13 mouse cellular contexts compared by ENCODE assay signal in genomic region chr9:15309425-15309824, GRCm38 (mm10). TPM values are rescaled to one million over a fixed set of nuclear protein-coding genes. Genes with fewer than 3 reads are reported as not detected.
A peak's percentile ranks its signal among the peaks of the same experiment; 100 is the strongest.
DNase-seq lines count a peak whose midpoint lies in the region; ATAC-seq lines count a peak whose summit lies in the region.
"Had no signal": no experiment of that assay in that cellular context is flagged by ENCODE, and none has a peak within 500 bp of the region (broad histone marks: within the 10 kb centered on the region; RNA-seq: fewer than 3 reads in every experiment).

No protein-coding gene starts in this region.

- H3K36me3 ChIP-seq in hindbrain, embryonic 14.5 days (replicated peaks; ENCODE audit: control insufficient read depth, insufficient read depth), result peaks cover 70% of the 10 kb centered on the region
- peaks cover 52% of the 10 kb centered on the region for H3K36me3 ChIP-seq in hindbrain, embryonic 12.5 days
- peaks cover 58% of the 10 kb centered on the region for H3K36me3 ChIP-seq in neural tube, embryonic 13.5 days
- peaks cover 33% of the 10 kb centered on the region for H3K36me3 ChIP-seq in intestine, embryonic 15.5 days

- H3K4me2 ChIP-seq in hindbrain, embryonic 14.5 days (replicated peaks), result no peak overlapping the region
- no peak overlapping the region for H3K4me2 ChIP-seq in hindbrain, embryonic 12.5 days (replicated peaks)
- H3K4me2 ChIP-seq in neural tube, embryonic 13.5 days, result no peak overlapping the region
- H3K4me2 ChIP-seq in intestine, embryonic 15.5 days (replicated peaks), result peak overlapping the region; percentile 45

- WGBS in hindbrain, embryonic 14.5 days, result 86% methylated on average over 4 of the region's 4 CpGs
- WGBS in hindbrain, embryonic 12.5 days, result 81% methylated on average over 4 of the region's 4 CpGs
- 80% methylated on average over 4 of the region's 4 CpGs for WGBS in neural tube, embryonic 13.5 days
- 49% methylated on average over 4 of the region's 4 CpGs for WGBS in intestine, embryonic 15.5 days

- no peak overlapping the region for H3K27ac ChIP-seq in hindbrain, embryonic 14.5 days
- no peak overlapping the region for H3K27ac ChIP-seq in hindbrain, embryonic 12.5 days
- H3K27ac ChIP-seq in neural tube, embryonic 13.5 days (replicated peaks), result no peak overlapping the region
- H3K27ac ChIP-seq in intestine, embryonic 15.5 days, result no peak overlapping the region
- H3K27ac ChIP-seq: left cerebral cortex, adult 2 months had no signal

- H3K9me3 ChIP-seq in hindbrain, embryonic 14.5 days (ENCODE audit: control insufficient read depth, low read length), result no peaks in the 10 kb centered on the region
- no peaks in the 10 kb centered on the region for H3K9me3 ChIP-seq in hindbrain, embryonic 12.5 days (replicated peaks)
- no peaks in the 10 kb centered on the region for H3K9me3 ChIP-seq in neural tube, embryonic 13.5 days
- H3K9me3 ChIP-seq in intestine, embryonic 15.5 days, result no peaks in the 10 kb centered on the region

- no peak for DNase-seq in hindbrain, embryonic 14.5 days (ENCODE audit: low spot score)
- DNase-seq in neural tube, embryonic 10.5 days (ENCODE audit: extremely low spot score, low spot score), result no peak
- DNase-seq in spleen, postnatal 14 days (ENCODE audit: low spot score in 2 of 2), result no peak
- DNase-seq: adrenal gland, postnatal 14 days; cerebellum, adult 2 months; gastrocnemius, postnatal 25 days; thymus, postnatal 25 days had no signal

- ATAC-seq in hindbrain, embryonic 14.5 days (ENCODE audit: low FRiP score), result no peak
- no peak for ATAC-seq in hindbrain, embryonic 12.5 days (ENCODE audit: low FRiP score)
- ATAC-seq in neural tube, embryonic 13.5 days (ENCODE audit: low read depth), result no peak
- ATAC-seq in intestine, embryonic 15.5 days, result no peak
- ATAC-seq in cerebellum, adult (ENCODE audit: insufficient number of reproducible peaks, low FRiP score, low TSS enrichment), result no peak
- ATAC-seq: inflammation-experienced regulatory T-cells, adult 6 months had no signal

- H3K9ac ChIP-seq in hindbrain, embryonic 14.5 days, result peak overlapping the region; percentile 25; the same call in 1 of the 2 replicates
- H3K9ac ChIP-seq in hindbrain, embryonic 12.5 days, result no peak overlapping the region
- H3K9ac ChIP-seq in neural tube, embryonic 13.5 days, result 0 out of 2 replicates have a peak overlapping the region, but pooled peaks have one; percentile 5
- no peak overlapping the region for H3K9ac ChIP-seq in intestine, embryonic 15.5 days

- H3K4me1 ChIP-seq in hindbrain, embryonic 14.5 days (replicated peaks; ENCODE audit: control insufficient read depth, insufficient read depth, low read length), result peaks cover 28% of the 10 kb centered on the region
- peaks cover 25% of the 10 kb centered on the region for H3K4me1 ChIP-seq in hindbrain, embryonic 12.5 days
- peaks cover 46% of the 10 kb centered on the region for H3K4me1 ChIP-seq in neural tube, embryonic 13.5 days (replicated peaks)
- H3K4me1 ChIP-seq in intestine, embryonic 15.5 days (replicated peaks), result peaks cover 11% of the 10 kb centered on the region; the same call in 1 of the 2 replicates

- H3K27me3 ChIP-seq in hindbrain, embryonic 14.5 days (ENCODE audit: control insufficient read depth, insufficient read depth, low read length), result no peaks in the 10 kb centered on the region
- no peaks in the 10 kb centered on the region for H3K27me3 ChIP-seq in hindbrain, embryonic 12.5 days
- H3K27me3 ChIP-seq in neural tube, embryonic 13.5 days, result no peaks in the 10 kb centered on the region
- H3K27me3 ChIP-seq in intestine, embryonic 15.5 days (replicated peaks), result no peaks in the 10 kb centered on the region

- no peak overlapping the region for H3K4me3 ChIP-seq in hindbrain, embryonic 14.5 days (replicated peaks; ENCODE audit: low read length)
- H3K4me3 ChIP-seq in hindbrain, embryonic 12.5 days, result no peak overlapping the region
- no peak overlapping the region for H3K4me3 ChIP-seq in neural tube, embryonic 13.5 days
- no peak overlapping the region; the same call in 1 of the 2 replicates for H3K4me3 ChIP-seq in intestine, embryonic 15.5 days (replicated peaks)
- H3K4me3 ChIP-seq: left cerebral cortex, adult 2 months had no signal

RNA-seq across cellular contexts. Expression of gene 4931406C07Rik, which starts 3.2 kb away (rescaled TPM):
- 10.8 and 12.2 TPM in 2 replicates for polyA plus RNA-seq in hindbrain, embryonic 14.5 days (2014; fragmentation: Nextera tagmentation; extraction: Ambion mirVana)
- polyA plus RNA-seq in hindbrain, embryonic 12.5 days (2016; fragmentation: Nextera tagmentation; extraction: Ambion mirVana), result 12.0 and 12.4 TPM in 2 replicates
- 13.8 and 14.2 TPM in 2 replicates for polyA plus RNA-seq in neural tube, embryonic 13.5 days (2015; fragmentation: Nextera tagmentation; extraction: Ambion mirVana)
- 8.4 and 9.6 TPM in 2 replicates for polyA plus RNA-seq in intestine, embryonic 15.5 days (2015; fragmentation: Nextera tagmentation; extraction: Ambion mirVana)

RNA-seq across cellular contexts. Expression of gene Taf1d, which starts 3.4 kb away (rescaled TPM):
- 41.3 and 43.1 TPM in 2 replicates for polyA plus RNA-seq in hindbrain, embryonic 14.5 days (2014; fragmentation: Nextera tagmentation; extraction: Ambion mirVana)
- polyA plus RNA-seq in hindbrain, embryonic 12.5 days (2016; fragmentation: Nextera tagmentation; extraction: Ambion mirVana), result 52.5 and 61.0 TPM in 2 replicates
- polyA plus RNA-seq in neural tube, embryonic 13.5 days (2015; fragmentation: Nextera tagmentation; extraction: Ambion mirVana), result 50.8 and 53.0 TPM in 2 replicates
- polyA plus RNA-seq in intestine, embryonic 15.5 days (2015; fragmentation: Nextera tagmentation; extraction: Ambion mirVana), result 79.1 and 82.8 TPM in 2 replicates

RNA-seq across cellular contexts. Expression of gene Med17, which starts 29.7 kb away (rescaled TPM):
- polyA plus RNA-seq in hindbrain, embryonic 14.5 days (2014; fragmentation: Nextera tagmentation; extraction: Ambion mirVana), result 33.0 and 40.2 TPM in 2 replicates
- polyA plus RNA-seq in hindbrain, embryonic 12.5 days (2016; fragmentation: Nextera tagmentation; extraction: Ambion mirVana), result 37.3 and 39.8 TPM in 2 replicates
- polyA plus RNA-seq in neural tube, embryonic 13.5 days (2015; fragmentation: Nextera tagmentation; extraction: Ambion mirVana), result 37.9 and 41.0 TPM in 2 replicates
- polyA plus RNA-seq in intestine, embryonic 15.5 days (2015; fragmentation: Nextera tagmentation; extraction: Ambion mirVana), result 31.0 and 34.5 TPM in 2 replicates

RNA-seq across cellular contexts. Expression of gene Cep295, which starts 48.2 kb away (rescaled TPM):
- polyA plus RNA-seq in hindbrain, embryonic 14.5 days (2014; fragmentation: Nextera tagmentation; extraction: Ambion mirVana), result 16.1 and 16.4 TPM in 2 replicates
- 20.5 and 23.6 TPM in 2 replicates for polyA plus RNA-seq in hindbrain, embryonic 12.5 days (2016; fragmentation: Nextera tagmentation; extraction: Ambion mirVana)
- polyA plus RNA-seq in neural tube, embryonic 13.5 days (2015; fragmentation: Nextera tagmentation; extraction: Ambion mirVana), result 13.7 and 13.9 TPM in 2 replicates
- 11.6 and 11.7 TPM in 2 replicates for polyA plus RNA-seq in intestine, embryonic 15.5 days (2015; fragmentation: Nextera tagmentation; extraction: Ambion mirVana)

Comparison
In these comparisons a context has a peak if more than half of its experiments do, and no peak if none do; other contexts are left out.
1. H3K9ac ChIP-seq: peak in hindbrain, embryonic 14.5 days (single experiment) and neural tube, embryonic 13.5 days (single experiment); none in hindbrain, embryonic 12.5 days (single experiment) and intestine, embryonic 15.5 days (single experiment).